Mouse (Mus musculus): ENCODE data around the gene Lrrtm4.

Lrrtm4 gene

DNA sequence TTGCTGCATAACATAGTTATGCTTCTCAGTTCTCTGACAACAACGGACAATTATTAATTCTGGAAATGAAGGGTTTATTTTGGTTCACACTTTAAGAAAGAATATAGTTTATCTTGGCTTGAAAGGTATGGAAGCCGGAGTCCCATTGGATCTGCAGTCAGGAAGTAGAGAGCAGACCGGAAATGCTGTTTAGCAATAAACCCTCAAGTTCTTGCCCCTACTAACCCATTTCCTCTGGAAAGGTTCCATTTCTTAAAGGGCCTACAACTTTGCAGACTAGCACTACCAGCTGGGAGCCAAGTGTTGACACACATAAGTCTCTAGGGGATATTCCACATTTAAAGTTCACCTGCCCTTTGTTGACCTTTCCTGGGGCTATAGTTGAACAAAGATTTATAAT is 309.7 kb downstream of the Lrrtm4 start:
- DNase-seq (ENCODE audit: low spot score), result no peak

DNA sequence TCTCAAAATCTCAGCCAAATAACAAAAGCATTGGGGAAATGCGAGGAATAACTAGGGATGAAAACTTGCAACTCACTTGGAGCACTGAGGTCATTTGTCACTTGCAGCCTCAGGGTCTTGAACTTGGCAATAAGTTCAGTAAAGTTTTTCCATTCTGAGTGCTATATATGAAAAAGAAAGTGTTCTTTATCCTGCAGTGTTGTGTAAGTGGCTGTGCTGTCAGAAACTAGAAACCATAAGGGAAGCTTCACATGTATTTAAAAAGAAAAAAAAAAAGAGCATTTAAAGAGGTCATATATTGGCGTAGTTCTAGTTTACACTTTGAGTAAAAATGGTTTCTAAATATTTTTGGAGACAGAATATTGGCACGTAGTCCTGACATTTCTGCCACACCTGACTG is 313.1 kb downstream of the Lrrtm4 start:
- no peak for DNase-seq (ENCODE audit: low spot score)

DNA sequence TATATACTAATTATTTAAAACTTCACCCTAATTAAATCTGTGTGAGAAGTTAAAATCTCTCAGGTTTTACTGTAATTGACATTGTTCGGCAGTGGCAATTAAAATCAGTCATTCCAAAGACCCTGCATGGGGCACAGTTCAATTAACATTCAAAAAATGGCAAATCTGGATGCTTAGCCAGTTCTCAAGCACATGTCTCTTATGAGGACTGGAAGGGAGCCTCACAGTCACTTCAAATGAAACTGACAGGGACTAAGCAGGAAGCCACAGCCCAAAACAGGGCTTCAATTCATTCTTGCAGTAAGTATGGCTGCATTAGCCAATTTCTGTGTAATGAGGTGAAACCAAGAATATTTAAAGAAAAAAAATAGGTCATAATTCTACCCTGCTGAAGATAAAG is 333.6 kb downstream of the Lrrtm4 start:
- no peak for DNase-seq (ENCODE audit: low spot score)

DNA sequence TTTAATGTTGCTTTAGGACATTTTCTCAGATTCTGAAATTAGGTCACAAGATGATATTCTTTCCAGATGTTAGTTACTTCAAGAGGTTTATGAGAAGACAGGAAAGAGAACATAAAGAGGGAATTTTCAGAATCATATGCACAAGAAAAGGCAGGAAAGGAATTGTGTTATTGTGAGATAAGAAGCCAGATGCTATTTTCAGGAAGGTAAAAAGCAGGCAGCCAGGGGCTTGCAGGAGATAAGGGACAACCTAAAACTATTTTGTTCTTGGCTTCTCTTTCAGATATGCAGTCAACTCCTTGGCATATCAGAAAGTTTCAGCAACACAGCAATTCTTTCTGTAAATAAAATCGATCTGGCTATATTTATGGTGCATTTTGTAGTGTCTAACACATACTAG is 338.4 kb downstream of the Lrrtm4 start:
- no peak for DNase-seq (ENCODE audit: low spot score)

DNA sequence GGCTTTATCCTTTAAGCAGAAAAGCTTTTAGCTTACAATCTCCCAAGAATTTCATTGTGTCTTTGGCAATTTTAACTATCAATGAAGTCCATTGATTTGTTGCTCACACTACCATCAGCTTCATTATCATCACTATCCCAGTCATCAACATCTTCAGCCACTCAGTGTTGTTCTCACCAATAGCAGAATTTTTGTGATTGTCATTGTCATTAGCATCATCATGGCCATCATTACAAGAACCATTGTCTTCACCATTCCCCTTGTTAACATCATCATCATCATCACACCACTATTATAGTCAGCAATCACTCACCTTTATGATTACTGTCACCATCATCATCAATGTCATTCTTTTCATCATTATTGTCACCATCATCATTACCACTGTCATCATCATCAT is 344.9 kb downstream of the Lrrtm4 start:
- DNase-seq (ENCODE audit: low spot score), result no peak

DNA sequence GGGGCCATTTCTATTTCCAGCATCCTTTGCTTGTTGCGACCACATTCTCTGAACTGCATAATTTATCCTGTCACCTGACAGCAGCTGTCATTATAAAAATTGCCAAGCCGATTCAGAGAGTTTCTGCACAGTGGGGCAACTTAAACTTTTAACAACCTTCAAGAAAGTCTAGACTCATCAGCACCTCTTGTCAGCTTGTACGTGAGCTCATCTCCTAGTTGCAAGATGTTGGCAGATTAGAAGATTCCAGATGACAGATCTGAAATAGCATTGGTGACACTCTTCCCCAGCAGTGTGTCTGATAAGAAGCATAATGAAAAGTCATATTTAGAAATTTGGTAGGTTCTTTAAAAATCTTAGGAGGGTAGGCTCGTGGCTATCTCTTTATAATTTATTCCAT is 347.9 kb downstream of the Lrrtm4 start:
- DNase-seq (ENCODE audit: low spot score), result no peak

DNA sequence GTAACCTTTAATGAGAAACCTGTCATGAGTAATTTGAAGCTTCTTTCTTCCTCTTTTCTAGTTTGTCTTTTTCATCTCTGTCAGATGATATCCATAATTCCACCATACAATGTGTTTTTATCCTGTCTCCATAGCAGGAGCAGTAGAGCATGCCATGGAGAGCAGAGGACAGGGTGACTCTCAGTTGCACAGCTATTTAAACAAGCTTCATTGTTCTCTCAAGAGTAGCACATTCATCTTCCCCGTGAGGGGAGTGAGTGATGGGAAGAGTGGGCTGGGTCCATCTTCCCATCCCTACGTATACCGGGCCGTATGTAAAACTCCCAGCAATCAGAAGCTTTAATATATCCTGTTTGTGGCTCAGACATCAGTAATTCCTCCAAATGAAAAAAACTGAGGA is 370.9 kb downstream of the Lrrtm4 start:
- DNase-seq (ENCODE audit: low spot score), result no peak

DNA sequence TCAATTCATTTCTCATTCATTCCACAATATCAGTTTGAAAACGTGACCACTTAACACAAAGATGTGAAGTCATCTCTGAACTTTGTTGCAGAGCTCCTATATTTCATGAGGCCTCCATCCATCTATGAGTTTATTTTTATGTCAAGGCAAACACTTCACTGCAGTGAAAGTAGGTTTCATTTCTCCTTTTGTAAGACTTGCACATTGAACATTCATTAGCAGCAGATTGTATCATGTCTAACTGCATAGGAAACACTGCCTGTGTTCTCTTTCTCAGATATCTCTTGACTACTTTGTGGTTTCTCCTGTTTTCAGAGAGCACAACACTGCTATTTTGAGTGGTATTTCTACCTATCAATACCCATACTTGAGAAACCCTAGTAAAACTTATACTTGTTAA is 388.1 kb downstream of the Lrrtm4 start:
- DNase-seq (ENCODE audit: low spot score), result no peak

DNA sequence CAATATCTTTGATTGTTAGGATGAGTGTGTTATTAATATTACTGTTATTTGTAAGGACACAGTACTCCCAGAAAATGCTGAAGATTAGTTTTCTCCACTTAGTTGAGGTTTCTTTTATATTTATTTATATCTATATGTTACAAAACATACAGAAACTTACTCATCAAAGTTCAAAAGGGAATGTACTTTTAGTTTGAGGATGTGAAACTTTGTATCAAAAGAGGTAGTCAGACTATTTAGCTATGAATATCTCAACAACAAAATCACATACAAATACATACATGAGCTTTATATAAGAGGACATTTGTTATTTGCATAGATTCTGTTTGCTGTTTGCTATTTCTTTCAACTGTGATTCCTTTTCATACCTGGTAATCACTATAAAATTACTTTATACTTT is 421.5 kb downstream of the Lrrtm4 start:
- no peak for DNase-seq (ENCODE audit: low spot score)

DNA sequence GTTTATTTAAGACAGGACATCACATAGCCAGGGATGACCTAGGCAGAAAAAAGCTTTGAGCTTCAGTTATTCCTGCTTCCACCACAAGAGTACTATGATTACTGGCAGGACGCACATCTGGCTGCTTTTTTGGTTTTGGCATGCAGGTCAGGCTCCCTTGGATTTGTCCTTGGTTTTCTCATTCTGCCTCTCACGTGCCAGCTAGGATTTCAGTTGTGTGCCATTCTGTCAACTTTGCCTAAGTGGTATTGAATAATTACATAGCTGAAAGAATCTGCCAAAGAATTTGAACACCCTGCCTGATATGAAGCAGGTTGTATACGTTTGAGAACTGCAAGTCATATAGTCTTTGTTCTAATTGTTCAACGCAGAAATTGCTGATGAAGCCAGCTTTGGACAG is 451.9 kb downstream of the Lrrtm4 start:
- DNase-seq (ENCODE audit: low spot score), result no peak

DNA sequence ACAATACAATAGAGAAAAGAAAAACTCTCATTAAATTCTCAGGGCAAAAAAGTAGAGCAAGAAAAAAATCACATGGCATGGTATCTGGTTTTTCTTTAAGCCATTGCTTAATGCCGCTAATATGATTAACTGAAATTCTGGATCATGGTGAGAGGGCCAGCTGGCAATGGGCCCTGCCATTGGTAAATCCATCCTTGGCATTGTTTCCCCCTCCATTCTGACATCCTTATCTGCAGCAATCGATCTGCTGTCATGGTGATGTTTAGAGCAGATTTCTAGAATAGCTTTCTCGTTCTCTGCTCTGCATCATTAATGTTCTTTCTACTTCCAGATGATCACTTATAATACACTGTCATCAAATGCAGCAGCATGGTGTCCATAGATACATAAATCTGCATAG is 457.5 kb downstream of the Lrrtm4 start:
- no peak for DNase-seq (ENCODE audit: low spot score)

DNA sequence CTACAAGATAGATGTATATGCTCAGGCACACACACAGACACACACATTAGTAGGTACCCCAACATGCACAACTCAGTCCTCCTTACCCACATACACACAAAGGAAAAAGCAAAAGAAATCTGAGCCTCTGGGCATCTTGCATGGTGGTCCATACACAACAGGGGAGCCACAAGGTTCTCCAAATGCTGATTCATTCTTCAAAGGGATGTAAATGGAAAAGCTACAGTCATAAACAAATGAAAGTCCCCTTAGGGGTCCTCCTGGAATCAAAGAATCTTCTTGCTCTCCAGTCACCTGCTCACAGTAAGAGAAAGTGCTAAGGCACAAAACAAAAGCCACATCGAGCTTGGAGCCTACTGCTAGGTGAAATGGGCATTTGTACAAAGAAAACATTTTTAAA is 526.3 kb downstream of the Lrrtm4 start:
- no peak for DNase-seq (ENCODE audit: low spot score)

DNA sequence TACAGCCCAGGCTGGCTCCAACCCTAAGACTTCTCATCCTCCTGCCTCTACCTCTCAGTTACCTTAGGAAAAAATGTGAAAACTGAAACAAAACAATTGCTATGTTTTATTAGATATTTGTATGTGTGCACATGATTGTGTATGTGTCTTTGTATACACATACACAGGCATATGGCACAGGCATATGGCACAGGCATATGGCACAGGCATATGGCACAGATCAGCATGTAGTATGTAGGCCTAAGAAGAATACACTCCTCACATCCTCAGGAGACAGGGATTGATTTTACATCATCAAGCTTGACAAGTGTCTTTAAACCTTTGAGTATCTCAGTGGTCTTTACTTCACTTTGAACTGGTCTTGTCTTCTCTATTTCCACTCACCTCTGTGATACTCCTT is 531.2 kb downstream of the Lrrtm4 start:
- no peak for DNase-seq (ENCODE audit: low spot score)

DNA sequence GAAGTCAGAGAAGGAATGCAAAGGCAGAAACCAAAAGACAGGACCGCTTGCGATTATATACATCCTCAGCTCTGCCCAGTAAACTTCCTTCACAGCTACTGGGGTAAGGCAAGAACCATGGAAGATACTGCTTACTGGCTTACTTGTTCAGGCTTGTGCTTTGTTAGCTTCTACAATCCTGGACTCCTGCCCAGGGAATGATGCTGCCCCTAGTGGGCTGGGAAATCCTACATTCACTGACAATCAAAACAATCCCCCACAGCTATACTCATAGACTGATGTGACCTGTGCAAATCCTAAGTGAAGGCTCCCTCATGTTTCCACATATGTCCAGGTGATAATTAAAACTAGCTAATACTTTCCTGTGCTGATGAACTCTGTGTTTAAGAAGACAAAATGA is 534.7 kb downstream of the Lrrtm4 start:
- DNase-seq (ENCODE audit: low spot score), result no peak

DNA sequence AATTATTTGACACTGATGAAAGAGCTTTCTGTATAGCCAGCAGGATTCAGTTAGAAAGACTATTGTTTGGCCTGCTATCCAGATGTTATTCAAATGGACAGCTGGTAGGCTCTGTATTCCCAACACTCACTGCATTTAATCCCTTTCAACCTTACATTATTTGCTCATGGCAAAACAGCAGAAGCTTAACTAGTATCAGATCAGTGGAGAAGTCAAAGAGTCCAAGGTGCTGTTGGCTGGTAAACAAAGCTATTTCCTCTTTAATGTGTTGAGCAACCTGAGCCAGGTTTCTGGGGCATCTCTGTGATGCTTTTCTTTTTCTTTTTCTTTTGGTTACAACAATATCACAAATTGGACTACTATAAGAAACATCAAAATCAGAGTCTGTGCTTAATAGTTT is 536.3 kb downstream of the Lrrtm4 start:
- DNase-seq (ENCODE audit: low spot score), result no peak

DNA sequence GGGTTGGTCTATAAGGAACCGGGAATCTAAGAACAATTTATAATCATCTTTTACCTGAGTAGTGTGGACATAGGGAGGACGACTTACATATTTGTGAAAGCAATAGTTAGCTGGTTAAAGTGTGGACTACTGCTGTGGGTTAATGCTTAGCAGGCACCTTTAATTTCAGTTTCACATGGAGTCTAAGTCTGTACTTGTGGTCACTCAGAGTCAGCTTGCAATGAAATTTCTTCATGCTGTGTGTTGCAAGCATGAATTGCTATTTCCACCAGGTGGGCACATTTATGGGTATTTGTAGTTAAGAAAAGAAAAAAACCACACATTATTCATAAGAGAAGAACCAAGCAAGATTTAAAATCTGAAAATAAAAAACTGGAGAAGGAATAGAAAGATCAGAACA is 558.5 kb downstream of the Lrrtm4 start:
- DNase-seq (ENCODE audit: low spot score), result no peak

DNA sequence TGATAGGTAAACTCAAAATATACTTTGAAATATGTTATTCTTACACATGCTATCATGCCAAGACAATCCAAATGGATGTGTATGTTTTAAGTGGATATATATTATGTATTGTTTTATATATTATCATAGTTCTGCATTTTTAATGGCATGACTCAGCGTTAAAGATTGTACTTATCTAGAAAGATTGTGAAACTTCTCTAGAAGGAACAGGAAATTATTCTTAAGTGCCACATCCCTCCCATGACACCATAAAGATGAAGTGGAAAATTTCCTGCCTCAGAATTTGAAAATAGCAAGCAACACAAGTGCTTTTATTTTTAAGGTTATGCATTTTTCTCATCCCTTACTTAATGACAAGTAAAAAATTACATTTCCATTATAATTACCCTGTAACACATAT is 563.5 kb downstream of the Lrrtm4 start:
- DNase-seq (ENCODE audit: low spot score), result no peak

DNA sequence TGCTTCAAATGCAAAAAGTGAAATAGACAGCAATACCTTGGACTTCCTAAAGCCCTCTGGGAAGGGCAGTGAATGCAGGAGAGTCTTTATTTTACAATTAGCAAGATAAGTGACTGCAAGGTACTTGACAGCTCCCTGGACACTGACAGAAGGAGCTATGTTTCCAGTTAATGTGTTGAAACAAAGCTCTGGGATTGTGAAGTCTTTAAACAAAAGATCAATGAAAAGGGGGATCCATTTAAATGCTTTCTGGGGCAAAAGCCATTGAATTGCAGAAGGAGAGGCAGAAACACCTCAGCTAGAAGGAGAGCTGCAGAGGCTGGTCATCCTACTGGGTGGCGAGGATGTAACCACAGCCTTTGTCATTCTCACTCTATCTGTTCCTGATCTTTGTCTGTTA is 571.1 kb downstream of the Lrrtm4 start:
- no peak for DNase-seq (ENCODE audit: low spot score)

DNA sequence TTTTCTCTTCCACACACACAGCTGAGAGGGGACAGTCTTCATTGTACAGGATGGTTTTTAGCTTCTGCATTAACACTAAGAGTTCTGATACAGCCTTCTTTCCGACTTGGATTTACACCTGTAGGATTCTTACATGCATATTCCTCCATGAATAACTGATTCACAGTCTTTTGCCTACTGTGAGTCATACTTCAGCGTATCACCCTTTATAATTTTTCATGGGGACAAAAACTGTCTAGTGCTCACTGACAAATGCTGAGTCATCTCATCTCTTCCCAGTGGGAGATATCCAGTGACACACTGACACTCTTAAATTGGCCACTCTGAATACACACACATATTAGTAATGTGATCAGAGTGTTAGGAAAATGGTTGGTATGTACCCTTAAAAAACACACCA is 600.8 kb downstream of the Lrrtm4 start:
- no peak for DNase-seq (ENCODE audit: low spot score)

DNA sequence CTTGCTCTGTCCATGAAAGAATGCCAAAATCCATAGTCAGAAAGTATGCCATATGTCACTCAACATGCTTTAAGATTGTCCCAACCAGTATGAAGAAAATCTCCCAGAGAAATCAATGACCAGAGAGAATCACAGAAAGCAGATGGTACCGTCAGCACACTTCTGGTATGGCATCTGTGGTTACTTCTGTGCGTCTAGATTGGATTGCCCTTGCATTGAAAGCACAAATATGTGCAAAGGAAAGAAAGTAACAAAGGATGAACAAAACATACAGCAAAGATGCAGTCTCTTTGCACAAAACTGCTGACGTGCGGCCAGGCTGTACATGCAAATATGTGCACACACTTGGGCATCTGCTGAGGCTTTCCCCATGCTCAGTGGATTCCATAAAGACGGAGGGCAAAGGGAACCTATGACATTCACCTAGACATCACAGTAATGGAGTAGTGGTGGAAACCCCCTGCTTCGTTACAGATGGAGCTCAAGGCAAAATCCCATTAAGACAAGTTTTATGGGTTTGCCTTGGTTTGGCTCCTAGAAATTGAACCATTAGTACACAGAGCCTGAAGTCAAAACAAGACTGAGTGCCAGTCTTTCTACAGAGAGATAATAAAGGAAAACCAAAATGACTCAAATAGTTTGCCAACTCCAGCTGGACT is 604.1 kb downstream of the Lrrtm4 start:
- no peak for DNase-seq (ENCODE audit: low spot score)

DNA sequence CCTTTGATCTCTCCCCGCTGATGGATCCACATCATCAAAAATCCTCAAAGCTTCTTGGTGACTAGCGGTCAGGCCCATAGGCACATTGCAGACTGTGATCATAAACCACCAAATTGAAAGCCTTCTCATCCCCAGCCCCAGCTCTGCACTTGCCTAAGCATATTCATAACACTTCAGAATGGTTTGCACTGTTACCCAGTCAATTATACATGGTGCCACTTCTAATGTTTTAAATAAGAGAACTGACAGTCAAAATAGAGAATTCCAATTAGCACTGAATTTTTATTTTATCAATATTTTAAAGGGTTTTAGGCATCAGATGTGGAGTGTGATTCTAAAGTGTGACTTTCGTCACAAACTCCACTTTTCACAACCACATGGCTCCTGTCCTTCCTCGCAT is 606.8 kb downstream of the Lrrtm4 start:
- DNase-seq (ENCODE audit: low spot score), result no peak

DNA sequence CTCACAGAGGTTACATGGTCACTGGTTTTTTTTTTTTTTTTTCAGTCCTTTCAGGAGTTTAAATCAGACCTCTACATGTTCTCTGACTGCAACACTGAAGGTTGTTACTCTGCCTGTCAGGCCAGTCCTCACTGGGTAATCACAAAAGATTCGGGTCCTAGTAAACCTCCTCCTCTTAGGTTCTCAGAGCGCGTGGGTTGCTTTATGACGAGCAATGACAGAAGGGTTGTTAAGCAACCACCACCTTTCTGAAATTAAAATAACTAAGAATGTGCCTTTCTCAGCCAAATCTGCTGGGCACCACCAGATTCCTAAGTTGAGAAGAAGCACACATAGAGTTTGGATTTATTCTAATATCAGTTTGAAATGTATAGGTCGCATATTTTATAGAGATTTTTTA is 644.1 kb downstream of the Lrrtm4 start:
- DNase-seq (ENCODE audit: low spot score), result no peak

DNA sequence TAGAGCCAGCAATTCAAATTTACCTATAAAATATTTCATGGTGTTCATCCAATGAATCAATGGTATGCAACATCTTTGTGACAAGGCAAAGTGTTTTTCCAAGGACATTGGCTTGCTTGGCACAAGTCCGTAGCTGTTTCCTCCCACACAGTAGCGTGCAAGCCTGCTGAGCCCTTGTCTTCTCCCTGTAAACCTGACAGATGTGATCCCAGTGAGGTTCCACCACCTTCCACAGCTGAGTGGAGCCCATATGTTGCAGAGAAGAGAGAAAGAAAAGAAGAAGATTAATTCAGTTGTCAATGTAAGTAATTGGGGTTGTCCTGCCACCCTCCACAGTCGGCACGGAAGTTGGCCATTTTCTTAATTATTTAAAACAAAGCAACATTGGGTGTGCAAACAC is 645.4 kb downstream of the Lrrtm4 start:
- DNase-seq (ENCODE audit: low spot score), result no peak

DNA sequence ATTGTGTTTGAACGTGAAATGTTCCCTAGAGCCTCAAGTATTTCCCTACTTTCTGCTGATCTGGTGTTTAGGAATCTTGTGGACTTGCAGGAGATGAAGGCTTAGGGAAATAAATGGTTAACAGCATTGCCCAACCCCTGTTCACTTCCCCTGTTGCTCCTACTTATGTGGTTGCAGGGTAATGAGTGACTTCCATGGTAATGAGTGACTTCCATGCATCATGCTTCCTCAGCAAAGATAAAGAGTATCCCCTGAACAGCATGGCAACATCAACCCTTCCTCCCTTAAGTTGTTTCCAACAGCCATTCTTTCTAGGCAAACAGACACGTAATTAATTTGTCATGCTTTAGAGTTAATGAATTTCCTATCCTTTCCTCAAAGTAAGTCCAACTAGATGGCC is 685.5 kb downstream of the Lrrtm4 start:
- DNase-seq (ENCODE audit: low spot score), result no peak

DNA sequence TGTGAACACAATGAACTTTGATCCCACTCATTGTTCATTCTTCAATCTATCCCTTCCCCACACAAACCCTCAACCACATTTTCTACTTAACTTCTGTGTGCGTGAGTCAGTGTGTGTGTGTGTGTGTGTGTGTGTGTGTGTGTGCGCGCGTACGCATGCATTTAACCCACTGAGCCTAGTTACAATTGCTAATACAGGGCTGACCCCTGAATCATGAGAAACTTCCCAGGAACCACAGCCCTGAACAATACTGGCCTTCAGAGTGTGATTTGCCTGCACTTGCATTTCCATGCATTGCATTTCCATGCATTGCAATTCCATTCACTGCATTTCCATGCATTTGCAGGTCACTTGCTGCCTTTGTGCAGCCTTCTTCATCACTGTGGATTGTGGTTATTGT is 701.8 kb downstream of the Lrrtm4 start:
- no peak for DNase-seq (ENCODE audit: low spot score)
